Mouse (Mus musculus): ENCODE measurements at regions not wholly inside any gene's neighbourhood (a gene's known extent, or its start where the extent isn't known, plus 50 kb on each side); places are given as distances from the start of the nearest gene placed in this dataset.

- no peaks in the 10 kb centered on the region for H3K36me3 ChIP-seq (ENCODE audit: control insufficient read depth, insufficient read depth, low read length)
- 74% methylated on average over 7 of the region's 7 CpGs for WGBS
- TF ChIP-seq POLR2A (IDR thresholded peaks at IDR 0.05; ENCODE audit: low read depth, low read length) (no peak), CTCF (IDR thresholded peaks at IDR 0.05; ENCODE audit: extremely low read depth, insufficient read length, insufficient replicate concordance, low read depth, low read length) (no peak)
- H3K4me1 ChIP-seq (ENCODE audit: control insufficient read depth, insufficient read depth, insufficient read length, low read length), result no peaks in the 10 kb centered on the region; the same call in 1 of the 2 replicates
- H3K27me3 ChIP-seq (ENCODE audit: control insufficient read depth, insufficient read depth, low read length), result no peaks in the 10 kb centered on the region
- no peak overlapping the region for H3K27ac ChIP-seq (ENCODE audit: insufficient read depth, low read depth, low read length)
- H3K4me3 ChIP-seq (ENCODE audit: low read depth, low read length), result no peak overlapping the region
These were observed 103.8 kb upstream of the Ednra start for GRCm38 (mm10) chr8:77828079-77828478.

GRCm38 (mm10) chr8:77829126-77829748, 105.0 kb upstream of the Ednra start:
- TF ChIP-seq POLR2A (IDR thresholded peaks at IDR 0.05; ENCODE audit: low read depth, low read length) (no peak), CTCF (IDR thresholded peaks at IDR 0.05; ENCODE audit: extremely low read depth, insufficient read length, insufficient replicate concordance, low read depth, low read length) (no peak)
- 65% methylated on average over 5 of the region's 5 CpGs for WGBS
- H3K36me3 ChIP-seq (ENCODE audit: control insufficient read depth, insufficient read depth, low read length), result no peaks in the 10 kb centered on the region

DNA sequence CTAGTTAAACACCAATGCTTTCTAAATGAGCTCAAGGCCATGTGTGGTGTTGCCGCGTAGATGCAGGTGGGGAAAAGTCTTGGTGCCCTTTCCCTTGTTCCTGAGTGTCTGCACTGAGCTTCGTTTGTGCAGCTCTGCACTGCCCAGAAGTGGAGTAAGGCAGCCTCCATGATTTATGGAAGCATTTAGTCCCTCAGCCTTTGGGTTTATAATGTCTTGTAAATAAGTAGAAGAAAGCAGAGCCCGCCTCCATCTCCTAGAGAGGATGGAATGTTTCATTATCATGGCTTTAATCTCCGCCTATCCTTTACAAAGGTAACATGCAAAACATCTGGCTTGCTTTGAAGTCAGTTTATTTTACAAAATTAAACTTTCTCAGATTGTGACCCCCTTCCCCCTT, 105.5 kb upstream of the Ednra start:
- Histone ChIP-seq H3K27ac (ENCODE audit: insufficient read depth, low read depth, low read length) (no peak overlapping the region), H3K36me3 (ENCODE audit: control insufficient read depth, insufficient read depth, low read length) (no peaks in the 10 kb centered on the region), H3K27me3 (ENCODE audit: control insufficient read depth, insufficient read depth, low read length) (no peaks in the 10 kb centered on the region), H3K4me1 (ENCODE audit: control insufficient read depth, insufficient read depth, insufficient read length, low read length) (no peaks in the 10 kb centered on the region; the same call in 1 of the 2 replicates), H3K4me3 (ENCODE audit: low read depth, low read length) (no peak overlapping the region)
- WGBS, result 55% methylated on average over 5 of the region's 5 CpGs
- no peak for TF ChIP-seq POLR2A (IDR thresholded peaks at IDR 0.05; ENCODE audit: low read depth, low read length)
- no peak for TF ChIP-seq CTCF (IDR thresholded peaks at IDR 0.05; ENCODE audit: extremely low read depth, insufficient read length, insufficient replicate concordance, low read depth, low read length)

More at GRCm38 (mm10) chr8:77829126-77829748, 105.0 kb upstream of the Ednra start:
- Histone ChIP-seq H3K27me3 (ENCODE audit: control insufficient read depth, insufficient read depth, low read length) (no peaks in the 10 kb centered on the region), H3K4me1 (ENCODE audit: control insufficient read depth, insufficient read depth, insufficient read length, low read length) (no peaks in the 10 kb centered on the region; the same call in 1 of the 2 replicates), H3K27ac (ENCODE audit: insufficient read depth, low read depth, low read length) (no peak overlapping the region), H3K4me3 (ENCODE audit: low read depth, low read length) (no peak overlapping the region)

GRCm38 (mm10) chr8:77834283-77834682, 110.0 kb upstream of the Ednra start:
- H3K27ac ChIP-seq (ENCODE audit: insufficient read depth, low read depth, low read length), result no peak overlapping the region
- H3K4me3 ChIP-seq (ENCODE audit: low read depth, low read length), result no peak overlapping the region
- no peaks in the 10 kb centered on the region for H3K36me3 ChIP-seq (ENCODE audit: control insufficient read depth, insufficient read depth, low read length)
- TF ChIP-seq CTCF (IDR thresholded peaks at IDR 0.05; ENCODE audit: extremely low read depth, insufficient read length, insufficient replicate concordance, low read depth, low read length) (no peak), POLR2A (IDR thresholded peaks at IDR 0.05; ENCODE audit: low read depth, low read length) (no peak)
- H3K4me1 ChIP-seq (ENCODE audit: control insufficient read depth, insufficient read depth, insufficient read length, low read length), result no peaks in the 10 kb centered on the region
- H3K27me3 ChIP-seq (ENCODE audit: control insufficient read depth, insufficient read depth, low read length), result no peaks in the 10 kb centered on the region
- 53% methylated on average over 6 of the region's 6 CpGs for WGBS

DNA sequence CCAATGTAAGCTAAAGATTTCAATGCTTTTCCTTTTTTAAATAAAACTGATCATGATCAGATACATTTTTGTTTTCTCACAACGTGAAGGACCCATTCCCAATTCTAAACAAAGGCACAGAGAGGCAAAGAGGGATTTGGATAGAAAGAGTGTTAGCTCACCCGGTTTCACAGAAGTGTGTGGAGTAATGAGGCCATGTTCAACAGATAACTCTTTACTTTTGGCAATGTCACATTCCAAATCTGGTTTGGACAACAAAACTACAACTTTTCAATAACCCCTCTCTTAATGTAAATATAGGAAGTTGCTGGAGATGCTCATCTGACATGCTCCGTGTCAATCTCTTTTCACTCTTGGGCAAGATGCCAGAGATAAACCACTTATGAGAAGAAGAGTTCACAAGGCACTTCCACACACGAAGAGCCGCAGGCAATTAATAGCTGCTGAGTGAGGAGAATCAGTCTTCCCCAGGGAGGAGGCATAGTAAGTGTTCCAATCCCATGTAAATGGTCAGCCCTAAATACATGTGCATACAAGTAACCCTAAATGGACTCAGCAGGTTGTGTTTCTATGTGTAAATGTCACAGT, 112.7 kb upstream of the Ednra start:
- no peaks in the 10 kb centered on the region for H3K36me3 ChIP-seq (ENCODE audit: control insufficient read depth, insufficient read depth, low read length)
- H3K27ac ChIP-seq (ENCODE audit: insufficient read depth, low read depth, low read length), result no peak overlapping the region
- TF ChIP-seq CTCF (IDR thresholded peaks at IDR 0.05; ENCODE audit: extremely low read depth, insufficient read length, insufficient replicate concordance, low read depth, low read length) (no peak), POLR2A (IDR thresholded peaks at IDR 0.05; ENCODE audit: low read depth, low read length) (no peak)
- 63% methylated on average over 5 of the region's 5 CpGs for WGBS
- H3K27me3 ChIP-seq (ENCODE audit: control insufficient read depth, insufficient read depth, low read length), result no peaks in the 10 kb centered on the region
- H3K4me1 ChIP-seq (ENCODE audit: control insufficient read depth, insufficient read depth, insufficient read length, low read length), result no peaks in the 10 kb centered on the region
- H3K4me3 ChIP-seq (ENCODE audit: low read depth, low read length), result no peak overlapping the region

DNA sequence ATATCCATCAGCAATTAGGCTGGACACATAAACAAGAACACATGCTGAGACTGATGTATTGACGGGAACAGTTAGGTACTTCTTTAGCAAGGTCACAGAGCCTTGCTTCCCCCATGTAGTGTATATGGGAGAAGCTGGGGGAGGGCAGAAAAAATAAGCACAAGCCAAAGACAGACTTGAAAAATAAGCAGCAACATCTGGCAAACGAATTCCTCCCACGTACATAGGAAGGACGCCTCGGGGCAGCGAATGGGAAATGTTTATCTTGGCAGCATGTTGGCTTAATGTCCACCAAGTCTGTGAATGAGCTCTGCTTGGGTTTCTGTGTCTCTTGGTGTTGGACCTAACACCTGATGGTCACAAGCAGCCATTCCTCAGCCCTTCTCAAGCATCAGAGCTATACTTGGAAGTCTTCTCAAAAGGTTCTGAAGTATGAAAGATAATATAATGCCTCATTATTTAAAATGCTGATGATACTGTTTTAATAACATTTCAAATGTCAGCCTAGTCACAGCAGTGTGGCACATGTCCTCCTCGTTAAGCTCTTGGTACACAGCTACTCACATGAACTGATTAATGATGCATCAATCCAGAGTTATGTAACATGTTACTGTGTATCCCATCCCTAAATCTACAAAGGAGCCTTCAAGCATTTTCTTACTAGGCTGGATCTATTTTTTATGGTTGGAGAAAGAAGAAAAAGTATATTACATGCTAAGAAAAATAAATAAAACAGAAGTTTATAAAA, 118.3 kb upstream of the Ednra start:
- no peaks in the 10 kb centered on the region for H3K4me1 ChIP-seq (ENCODE audit: control insufficient read depth, insufficient read depth, insufficient read length, low read length)
- H3K36me3 ChIP-seq (ENCODE audit: control insufficient read depth, insufficient read depth, low read length), result no peaks in the 10 kb centered on the region
- TF ChIP-seq CTCF (IDR thresholded peaks at IDR 0.05; ENCODE audit: extremely low read depth, insufficient read length, insufficient replicate concordance, low read depth, low read length) (no peak), POLR2A (IDR thresholded peaks at IDR 0.05; ENCODE audit: low read depth, low read length) (no peak)
- no peak overlapping the region for H3K4me3 ChIP-seq (ENCODE audit: low read depth, low read length)
- H3K27ac ChIP-seq (ENCODE audit: insufficient read depth, low read depth, low read length), result no peak overlapping the region
- H3K27me3 ChIP-seq (ENCODE audit: control insufficient read depth, insufficient read depth, low read length), result no peaks in the 10 kb centered on the region
- WGBS, result 62% methylated on average over 7 of the region's 7 CpGs

- TF ChIP-seq CTCF (IDR thresholded peaks at IDR 0.05; ENCODE audit: extremely low read depth, insufficient read length, insufficient replicate concordance, low read depth, low read length) (no peak), POLR2A (IDR thresholded peaks at IDR 0.05; ENCODE audit: low read depth, low read length) (no peak)
- no peaks in the 10 kb centered on the region for H3K36me3 ChIP-seq (ENCODE audit: control insufficient read depth, insufficient read depth, low read length)
- no peak overlapping the region for H3K4me3 ChIP-seq (ENCODE audit: low read depth, low read length)
- H3K27ac ChIP-seq (ENCODE audit: insufficient read depth, low read depth, low read length), result no peak overlapping the region
- H3K27me3 ChIP-seq (ENCODE audit: control insufficient read depth, insufficient read depth, low read length), result no peaks in the 10 kb centered on the region
- H3K4me1 ChIP-seq (ENCODE audit: control insufficient read depth, insufficient read depth, insufficient read length, low read length), result no peaks in the 10 kb centered on the region
- 74% methylated on average over 3 of the region's 3 CpGs for WGBS
These were observed 119.0 kb upstream of the Ednra start for GRCm38 (mm10) chr8:77843229-77843628.

All from small intestine, adult 2 months (tissue).